Mouse (Mus musculus) small intestine, adult 2 months (tissue): ENCODE measurements around the gene Nkpd1. TPM values are rescaled to one million over a fixed set of nuclear protein-coding genes. Genes with fewer than 3 reads are reported as not detected.

ENCODE experiments used
- H3K27ac ChIP-seq: fragments of 200-500 bp; 2 replicates; pipeline ENCODE4 v1.5.1; 2012; ENCODE audit warnings: low read depth, low read length, control low read depth, inconsistent platforms; ENCODE audit not compliant: insufficient read depth
- H3K27me3 ChIP-seq: fragments of 200-500 bp; 2 replicates; pipeline ENCODE4 v1.6.1; 2012; ENCODE audit warnings: mild to moderate bottlenecking, moderate library complexity, low read length, inconsistent platforms; ENCODE audit not compliant: control insufficient read depth, insufficient read depth
- H3K36me3 ChIP-seq: fragments of 200-500 bp; 2 replicates; pipeline ENCODE4 v1.6.1; 2012; ENCODE audit warnings: mild to moderate bottlenecking, low read length, control low read depth, inconsistent platforms; ENCODE audit not compliant: control insufficient read depth, insufficient read depth
- H3K4me1 ChIP-seq: fragments of 200-500 bp; 2 replicates; pipeline ENCODE4 v1.6.1; 2012; ENCODE audit warnings: low read length, inconsistent platforms, mixed read lengths; ENCODE audit not compliant: control insufficient read depth, insufficient read depth, insufficient read length
- H3K4me3 ChIP-seq: fragments of 200-500 bp; 2 replicates; pipeline ENCODE4 v1.5.1; 2012; ENCODE audit warnings: low read depth, mild to moderate bottlenecking, control low read depth, inconsistent platforms, low read length, moderate library complexity
- CTCF ChIP-seq: fragments of 200-500 bp; IDR thresholded peaks from 2 replicates; pipeline ENCODE4 v1.5.1; 2012; ENCODE audit warnings: low read depth, mild to moderate bottlenecking, control low read depth, inconsistent platforms, low read length, moderate library complexity, mixed read lengths; ENCODE audit not compliant: insufficient replicate concordance, insufficient read length; ENCODE audit errors: extremely low read depth
- POLR2A ChIP-seq: fragments of 200-500 bp; IDR thresholded peaks from 2 replicates; pipeline ENCODE4 v1.6.1; 2012; ENCODE audit warnings: low read depth, mild to moderate bottlenecking, control low read depth, inconsistent platforms, low read length, moderate library complexity
- WGBS: fragments of 180-500 bp; shearing (Covaris S2); methylation state at CpG from one replicate; pipeline ENCODE4 v1.1.7; 2018; 5-methylcytosine and 5-hydroxymethylcytosine counted together
- polyA plus RNA-seq: library from polyadenylated mRNA; depleted of rRNA; stranded (reverse); fragments of >200 nt; gene quantifications from 2 replicates; pipeline ENCODE4 v1.2.3, GENCODE M21; 2012

Nkpd1 gene
- polyA plus RNA-seq, 1 experiment = 0.43 TPM

- peaks cover 41% of the 10 kb centered on the region for H3K4me1 ChIP-seq
- peak overlapping the region; percentile 95 for H3K27ac ChIP-seq
- TF ChIP-seq POLR2A = no peak
- no peak for TF ChIP-seq CTCF
- WGBS = under 1% methylated on average over 11 of the region's 11 CpGs
- peaks cover 12% of the 10 kb centered on the region for H3K36me3 ChIP-seq
- H3K4me3 ChIP-seq = peak overlapping the region; percentile 91
- H3K27me3 ChIP-seq = no peaks in the 10 kb centered on the region
These were observed 43.8 kb downstream of the Nkpd1 start for GRCm38 (mm10) chr7:19561431-19561764.

- Histone ChIP-seq H3K27me3 (no peaks in the 10 kb centered on the region), H3K4me1 (peaks cover 37% of the 10 kb centered on the region), H3K4me3 (peak overlapping the region; percentile 91), H3K36me3 (peaks cover 12% of the 10 kb centered on the region), H3K27ac (peak overlapping the region; percentile 95)
- under 1% methylated on average over 101 of the region's 102 CpGs for WGBS
- TF ChIP-seq POLR2A = peak; percentile 38
- TF ChIP-seq CTCF = no peak
These were observed 44.4 kb downstream of the Nkpd1 start for GRCm38 (mm10) chr7:19561765-19562642.

DNA sequence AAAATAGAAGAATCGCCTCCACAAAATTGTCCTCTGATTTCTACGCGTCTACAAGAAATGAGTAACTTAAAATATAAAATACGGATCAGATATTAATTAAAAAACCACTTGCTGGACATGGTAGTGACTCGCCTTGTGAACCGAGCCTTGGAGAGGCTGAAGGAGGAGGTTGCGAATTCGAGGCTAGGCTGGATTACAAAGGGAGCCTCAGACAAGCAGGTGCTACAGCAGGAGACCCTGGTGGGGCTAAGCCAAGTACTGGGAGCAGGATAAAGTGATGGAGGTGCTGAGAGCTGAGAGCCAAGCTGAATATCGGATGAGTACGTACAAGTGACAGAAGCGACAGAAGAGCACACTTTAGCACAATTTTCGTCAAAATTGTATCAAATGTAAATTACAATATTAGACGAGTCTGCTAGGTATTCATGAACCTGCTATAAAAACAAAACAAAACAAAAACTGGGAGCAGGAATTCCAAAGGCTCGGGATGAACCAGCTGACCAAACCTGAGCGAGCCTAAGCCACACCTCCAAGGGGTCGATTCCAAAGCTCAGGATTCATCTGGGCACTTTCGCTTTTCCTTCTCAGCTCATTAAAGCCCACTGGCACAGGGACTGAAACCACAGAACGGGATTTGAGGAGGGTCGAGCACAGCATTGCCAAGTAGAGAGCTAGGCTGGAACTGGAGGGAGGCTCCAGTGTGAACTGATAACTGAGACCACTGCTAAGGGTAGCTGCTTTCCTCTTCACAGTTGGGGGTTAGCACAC lies 45.2 kb downstream of the Nkpd1 start, which contains the start of gene Ppp1r37:
TSS of gene Ppp1r37 (minus strand) at position 434 of the 768 bp plus-strand sequence.
- H3K4me1 ChIP-seq = peaks cover 29% of the 10 kb centered on the region
- peak within 1 kb of the TSS; percentile 95 for H3K27ac ChIP-seq
- H3K27me3 ChIP-seq = no peaks in the 10 kb centered on the region
- H3K36me3 ChIP-seq = peaks cover 12% of the 10 kb centered on the region
- TF ChIP-seq POLR2A (no peak), CTCF (peak; percentile 16; the same call in 1 of the 2 replicates)
- WGBS = 2% methylated on average over 19 of the region's 19 CpGs
- peak within 1 kb of the TSS; percentile 91 for H3K4me3 ChIP-seq

DNA sequence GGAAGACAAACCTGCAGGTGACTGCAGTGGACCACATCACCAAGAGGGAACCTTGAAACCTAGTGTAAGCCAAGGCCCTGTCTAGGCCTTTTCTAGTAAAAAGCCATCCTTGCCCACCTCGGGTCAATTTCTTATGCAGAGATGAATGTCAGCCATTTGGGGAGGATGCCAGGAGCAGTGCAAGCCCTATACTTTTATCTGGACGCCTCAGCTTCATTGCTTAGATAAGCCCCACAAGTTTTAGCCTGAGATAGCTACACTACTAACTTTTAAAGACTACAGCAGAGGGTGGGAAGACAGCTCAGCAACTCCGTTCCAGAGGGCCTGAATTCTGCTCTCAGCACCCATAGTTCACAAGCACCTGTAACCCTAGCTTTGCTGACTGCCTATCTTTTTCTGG lies 46.2 kb downstream of the Nkpd1 start:
- Histone ChIP-seq H3K4me3 (no peak overlapping the region), H3K27me3 (no peaks in the 10 kb centered on the region), H3K36me3 (peaks cover 12% of the 10 kb centered on the region), H3K27ac (no peak overlapping the region), H3K4me1 (peaks cover 21% of the 10 kb centered on the region)
- no peak for TF ChIP-seq CTCF
- no peak for TF ChIP-seq POLR2A
- 79% methylated on average over 3 of the region's 3 CpGs for WGBS

DNA sequence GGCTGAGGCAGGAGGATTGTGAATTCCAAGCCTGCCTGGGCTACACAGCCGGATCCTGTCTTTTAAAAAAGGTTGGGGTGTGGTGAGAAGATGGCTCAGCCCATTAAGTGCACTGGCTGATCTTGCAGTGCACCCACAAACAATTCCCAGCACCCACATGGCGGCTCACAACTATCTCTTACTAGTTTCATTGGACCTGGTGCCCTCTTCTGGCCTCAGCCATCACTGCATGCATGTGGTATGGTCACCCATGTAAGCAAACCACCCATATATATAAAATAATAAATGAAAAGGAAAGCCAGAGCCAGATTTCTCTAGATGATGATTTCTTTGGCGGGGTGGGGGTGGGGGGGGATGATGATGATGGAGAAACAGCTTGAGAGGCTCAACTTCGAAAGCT lies 46.8 kb downstream of the Nkpd1 start:
- Histone ChIP-seq H3K27me3 (no peaks in the 10 kb centered on the region), H3K4me3 (no peak overlapping the region), H3K4me1 (peaks cover 15% of the 10 kb centered on the region), H3K36me3 (peaks cover 12% of the 10 kb centered on the region), H3K27ac (no peak overlapping the region)
- 92% methylated on average over 4 of the region's 4 CpGs for WGBS
- no peak for TF ChIP-seq POLR2A
- peak; percentile 25; the same call in 1 of the 2 replicates for TF ChIP-seq CTCF

DNA sequence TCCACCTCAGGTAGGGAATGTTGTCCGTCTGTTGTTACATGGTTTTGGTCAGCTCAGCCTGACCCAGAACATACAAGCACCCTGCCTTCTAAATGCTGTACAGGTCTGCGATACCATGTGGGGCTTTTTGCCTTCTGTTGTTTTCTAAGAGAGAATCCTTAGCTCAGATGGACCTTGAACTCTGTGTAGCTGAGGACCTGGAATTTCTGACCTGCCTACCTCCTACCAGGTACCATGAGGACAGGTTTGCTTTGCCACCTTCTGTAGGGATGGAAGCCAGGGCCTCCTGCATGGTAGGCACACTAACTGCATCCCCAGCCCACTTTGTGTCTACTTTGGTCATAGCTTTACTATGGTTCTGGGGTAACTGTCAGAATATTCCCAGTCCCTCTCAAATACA lies 48.2 kb downstream of the Nkpd1 start:
- H3K27me3 ChIP-seq = no peaks in the 10 kb centered on the region
- TF ChIP-seq CTCF (no peak), POLR2A (no peak)
- peaks cover 19% of the 10 kb centered on the region for H3K36me3 ChIP-seq
- H3K4me3 ChIP-seq = no peak overlapping the region
- WGBS = 94% methylated on average over 2 of the region's 2 CpGs
- H3K4me1 ChIP-seq = peaks cover 7% of the 10 kb centered on the region; the same call in 1 of the 2 replicates
- no peak overlapping the region for H3K27ac ChIP-seq

DNA sequence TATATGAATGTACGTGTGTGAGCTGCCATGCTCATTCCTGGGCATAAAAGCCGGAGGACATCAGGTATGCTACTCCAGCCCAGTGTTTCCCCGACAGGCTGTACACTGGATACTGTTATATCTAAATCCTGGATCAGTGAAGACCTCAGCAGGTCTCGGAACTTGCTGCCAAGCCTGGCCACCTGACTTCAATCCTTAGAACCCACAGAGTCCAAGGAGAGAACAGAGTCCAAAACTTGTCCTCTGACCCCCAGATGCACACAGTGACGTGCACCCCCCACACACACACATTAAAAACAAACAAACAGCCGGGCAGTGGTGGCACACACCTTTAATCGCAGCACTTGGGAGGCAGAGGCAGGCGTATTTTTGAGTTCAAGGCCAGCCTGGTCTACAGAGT lies 49.8 kb downstream of the Nkpd1 start:
- peaks cover 11% of the 10 kb centered on the region; the same call in 1 of the 2 replicates for H3K4me1 ChIP-seq
- no peaks in the 10 kb centered on the region for H3K27me3 ChIP-seq
- H3K4me3 ChIP-seq = no peak overlapping the region
- WGBS = 67% methylated on average over 8 of the region's 8 CpGs
- H3K36me3 ChIP-seq = peaks cover 19% of the 10 kb centered on the region
- no peak for TF ChIP-seq POLR2A
- TF ChIP-seq CTCF = no peak
- peak overlapping the region; percentile 48; the same call in 1 of the 2 replicates for H3K27ac ChIP-seq
